Mouse (Mus musculus) mature B cell (primary cell): ENCODE data around the gene Mrc1.

Experiments
- in situ Hi-C: fragments of 300-500 bp; cut with MboI; formaldehyde crosslinking; loops from 2 replicates; pipeline ENCODE4 v1.14.3; 2019

The Mrc1 gene

GRCm38 (mm10) chr2:14244668-14245067 is 15.5 kb downstream of the Mrc1 start:
- in situ Hi-C loops: no loop called here

GRCm38 (mm10) chr2:14249839-14250564 is 20.8 kb downstream of the Mrc1 start:
- in situ Hi-C loops: loop anchor here (25.0 kb wide), 1 partner anchor 188 kb away; the partner anchor contains the start of genes Hacd1 and Stam

GRCm38 (mm10) chr2:14251938-14252337 is 22.7 kb downstream of the Mrc1 start:
- in situ Hi-C loops: loop anchor here (25.0 kb wide), 1 partner anchor 190 kb away; the partner anchor contains the start of genes Hacd1 and Stam

- in situ Hi-C loops: loop anchor here (25.0 kb wide), 1 partner anchor 196 kb away; the partner anchor contains the start of genes Hacd1 and Stam
These were observed 29.2 kb downstream of the Mrc1 start for GRCm38 (mm10) chr2:14258345-14258850.

- in situ Hi-C loops: loop anchor here (25.0 kb wide), 1 partner anchor 200 kb away; the partner anchor contains the start of genes Hacd1 and Stam
These were observed 32.9 kb downstream of the Mrc1 start for GRCm38 (mm10) chr2:14262090-14262489.

- in situ Hi-C loops: loop anchor here (25.0 kb wide), 1 partner anchor 207 kb away; the partner anchor contains the start of genes Hacd1 and Stam
These were observed 40.0 kb downstream of the Mrc1 start for GRCm38 (mm10) chr2:14269160-14269559.

- in situ Hi-C loops: loop anchor here (25.0 kb wide), 1 partner anchor 210 kb away; the partner anchor contains the start of genes Hacd1 and Stam
These were observed 42.9 kb downstream of the Mrc1 start for GRCm38 (mm10) chr2:14272088-14272487.

GRCm38 (mm10) chr2:14275796-14276195 is 46.6 kb downstream of the Mrc1 start:
- in situ Hi-C loops: loop anchor here (25.0 kb wide), 2 partner anchors 113 to 488 kb away; partner anchors contain the start of genes St8sia6 and Tmem236

GRCm38 (mm10) chr2:14279256-14279655 is 50.1 kb downstream of the Mrc1 start:
- in situ Hi-C loops: loop anchor here (25.0 kb wide), 2 partner anchors 117 to 492 kb away; partner anchors contain the start of genes St8sia6 and Tmem236

GRCm38 (mm10) chr2:14279795-14280194 is 50.6 kb downstream of the Mrc1 start:
- in situ Hi-C loops: loop anchor here (25.0 kb wide), 2 partner anchors 117 to 492 kb away; partner anchors contain the start of genes St8sia6 and Tmem236

GRCm38 (mm10) chr2:14295334-14295733 is 66.1 kb downstream of the Mrc1 start:
- in situ Hi-C loops: loop anchor here (25.0 kb wide), 2 partner anchors 133 to 508 kb away; partner anchors contain the start of genes St8sia6 and Tmem236

- in situ Hi-C loops: loop anchor here (25.0 kb wide), 1 partner anchor 375 kb away; no protein-coding TSS in a partner anchor
These were observed 83.6 kb downstream of the Mrc1 start for GRCm38 (mm10) chr2:14312505-14313380.

GRCm38 (mm10) chr2:14315113-14315512 is 85.9 kb downstream of the Mrc1 start:
- in situ Hi-C loops: loop anchor here (25.0 kb wide), 1 partner anchor 372 kb away; no protein-coding TSS in a partner anchor

- in situ Hi-C loops: no loop called here
These were observed 112.6 kb downstream of the Mrc1 start for GRCm38 (mm10) chr2:14341652-14342308.

- in situ Hi-C loops: no loop called here
These were observed 113.2 kb downstream of the Mrc1 start for GRCm38 (mm10) chr2:14342309-14342839.
